Mouse (Mus musculus): ENCODE data around the gene N4bp3. TPM values are rescaled to one million over a fixed set of nuclear protein-coding genes. Genes with fewer than 3 reads are reported as not detected.
"Not testable (repeated sequence)": the region's sequence is repeated elsewhere in the genome, so short reads cannot be mapped to it uniquely, and the experiment has no call there.

The N4bp3 gene
- total RNA-seq, 2 experiments from 2014 or later, result 12.8 to 14.0 TPM

GRCm38 (mm10) chr11:51635127-51635524 is 15.5 kb downstream of the N4bp3 start:
- no peak for DNase-seq (ENCODE audit: extremely low spot score in 1 of 2, low spot score in 2 of 2)
- intact Hi-C loops (cut with DNase I), result no loop called here

- intact Hi-C loops (cut with DNase I), result no loop called here
- no peak for DNase-seq (ENCODE audit: extremely low spot score in 1 of 2, low spot score in 2 of 2)
These were observed 16.9 kb downstream of the N4bp3 start for GRCm38 (mm10) chr11:51633721-51634120.

GRCm38 (mm10) chr11:51633200-51633599 is 17.4 kb downstream of the N4bp3 start:
- intact Hi-C loops (cut with DNase I), result not testable (repeated sequence)

GRCm38 (mm10) chr11:51632130-51632753 is 18.4 kb downstream of the N4bp3 start:
- intact Hi-C loops (cut with DNase I), result no loop called here
- DNase-seq (ENCODE audit: extremely low spot score in 1 of 2, low spot score in 2 of 2), result no peak

More at GRCm38 (mm10) chr11:51633200-51633599, 17.4 kb downstream of the N4bp3 start:
- not testable (repeated sequence) for DNase-seq (ENCODE audit: extremely low spot score in 1 of 2, low spot score in 2 of 2)

- intact Hi-C loops (cut with DNase I), result no loop called here
These were observed 20.9 kb downstream of the N4bp3 start for GRCm38 (mm10) chr11:51629651-51630314.

GRCm38 (mm10) chr11:51627907-51628306 is 22.7 kb downstream of the N4bp3 start:
- intact Hi-C loops (cut with DNase I), result no loop called here
- no peak for DNase-seq (ENCODE audit: extremely low spot score in 1 of 2, low spot score in 2 of 2)

More at GRCm38 (mm10) chr11:51629651-51630314, 20.9 kb downstream of the N4bp3 start:
- no peak for DNase-seq (ENCODE audit: extremely low spot score in 1 of 2, low spot score in 2 of 2)

- no peak for DNase-seq (ENCODE audit: extremely low spot score in 1 of 2, low spot score in 2 of 2)
- intact Hi-C loops (cut with DNase I), result no loop called here
These were observed 23.2 kb downstream of the N4bp3 start for GRCm38 (mm10) chr11:51627425-51627824.

GRCm38 (mm10) chr11:51625187-51625820 is 25.3 kb downstream of the N4bp3 start:
- peak in 1 of 2 experiments; percentile 11 for DNase-seq (ENCODE audit: extremely low spot score in 1 of 2, low spot score in 2 of 2)
- intact Hi-C loops (cut with DNase I), result no loop called here

- DNase-seq (ENCODE audit: extremely low spot score in 1 of 2, low spot score in 2 of 2), result peak; percentile 60 to 67
- intact Hi-C loops (cut with DNase I), result no loop called here
These were observed 27.6 kb downstream of the N4bp3 start for GRCm38 (mm10) chr11:51622971-51623491.

GRCm38 (mm10) chr11:51621776-51622175 is 28.9 kb downstream of the N4bp3 start:
- intact Hi-C loops (cut with DNase I), result no loop called here
- no peak for DNase-seq (ENCODE audit: extremely low spot score in 1 of 2, low spot score in 2 of 2)

- no peak for DNase-seq (ENCODE audit: extremely low spot score in 1 of 2, low spot score in 2 of 2)
- intact Hi-C loops (cut with DNase I), result no loop called here
These were observed 30.6 kb downstream of the N4bp3 start for GRCm38 (mm10) chr11:51620084-51620483.

- intact Hi-C loops (cut with DNase I), result loop anchor here (2.0 kb wide), 1 partner anchor 61 kb away; no protein-coding TSS in a partner anchor
- peak; percentile 94 to 97 for DNase-seq (ENCODE audit: extremely low spot score in 1 of 2, low spot score in 2 of 2)
These were observed 31.1 kb downstream of the N4bp3 start, which contains the start of gene Nhp2 for GRCm38 (mm10) chr11:51619409-51620060. Gene Nhp2 (plus strand): TSS chr11:51619735.

- DNase-seq (ENCODE audit: extremely low spot score in 1 of 2, low spot score in 2 of 2), result no peak
- intact Hi-C loops (cut with DNase I), result loop anchor here (2.0 kb wide), 1 partner anchor 62 kb away; no protein-coding TSS in a partner anchor
These were observed 31.7 kb downstream of the N4bp3 start for GRCm38 (mm10) chr11:51618894-51619408.

- intact Hi-C loops (cut with DNase I), result loop anchor here (2.0 kb wide), 1 partner anchor 63 kb away; no protein-coding TSS in a partner anchor
- peak; percentile 64 to 77 for DNase-seq (ENCODE audit: extremely low spot score in 1 of 2, low spot score in 2 of 2)
These were observed 32.9 kb downstream of the N4bp3 start for GRCm38 (mm10) chr11:51617693-51618092.

GRCm38 (mm10) chr11:51616113-51616512 is 34.5 kb downstream of the N4bp3 start:
- DNase-seq (ENCODE audit: extremely low spot score in 1 of 2, low spot score in 2 of 2); intact Hi-C loops (cut with DNase I): not testable (repeated sequence)

GRCm38 (mm10) chr11:51615601-51616000 is 35.0 kb downstream of the N4bp3 start:
- intact Hi-C loops (cut with DNase I), result no loop called here
- DNase-seq (ENCODE audit: extremely low spot score in 1 of 2, low spot score in 2 of 2), result peak in 1 of 2 experiments; percentile 82

- DNase-seq (ENCODE audit: extremely low spot score in 1 of 2, low spot score in 2 of 2), result no peak
- intact Hi-C loops (cut with DNase I), result no loop called here
These were observed 35.5 kb downstream of the N4bp3 start for GRCm38 (mm10) chr11:51615129-51615528.

- DNase-seq (ENCODE audit: extremely low spot score in 1 of 2, low spot score in 2 of 2), result no peak
- intact Hi-C loops (cut with DNase I), result no loop called here
These were observed 36.4 kb downstream of the N4bp3 start for GRCm38 (mm10) chr11:51614256-51614655.

GRCm38 (mm10) chr11:51609940-51610339 is 40.7 kb downstream of the N4bp3 start:
- intact Hi-C loops (cut with DNase I); DNase-seq (ENCODE audit: extremely low spot score in 1 of 2, low spot score in 2 of 2): not testable (repeated sequence)

All from left cerebral cortex, postnatal 10 days (tissue).